Mouse (Mus musculus): Measurements from ENCODE around the gene Ccl17.

- no peak for TF ChIP-seq CTCF (IDR thresholded peaks at IDR 0.05; ENCODE audit: extremely low read depth, insufficient read depth, insufficient read length, insufficient replicate concordance)
- TF ChIP-seq POLR2A (IDR thresholded peaks at IDR 0.05; ENCODE audit: low read depth, low read length) = no peak
These were observed 30.9 kb downstream of the Ccl17 start for GRCm38 (mm10) chr8:94841183-94841582.
